Mouse (Mus musculus) Patski (cell line): ENCODE measurements at regions not wholly inside any gene's neighbourhood (a gene's known extent, or its start where the extent isn't known, plus 50 kb on each side); places are given as distances from the start of the nearest gene placed in this dataset.
"Not testable (repeated sequence)": the region's sequence is repeated elsewhere in the genome, so short reads cannot be mapped to it uniquely, and the experiment has no call there.

ENCODE experiments used
- ATAC-seq: fragments of 100-300 bp; one replicate; pipeline ENCODE4 v1.8.0; 2021
- CTCF ChIA-PET: fragments of 350-600 bp; sonication (Branson Sonifier 250); formaldehyde crosslinking; loops from one replicate; lab custom pipeline; 2022; ENCODE audit warnings: inconsistent platforms; lab: Charles Lee
- POLR2A ChIA-PET: fragments of 350-600 bp; sonication (Branson Sonifier 250); formaldehyde crosslinking; loops from one replicate; lab custom pipeline; 2022; ENCODE audit warnings: antibody characterized with exemption, inconsistent platforms; lab: Charles Lee
- DNase-seq: peaks from one replicate; pipeline ENCODE4 v3.0.0-alpha.2; 2011; ENCODE audit warnings: low read depth, low spot score
- H3K27me3 ChIP-seq: fragments of 371-371 bp; one replicate; pipeline ENCODE4 v1.5.1; 2021
- CTCF ChIP-seq: fragments of 100-300 bp; IDR thresholded peaks from one replicate; pipeline ENCODE4 v1.5.1; 2021
- in situ Hi-C: fragments of 300-500 bp; cut with MboI; formaldehyde crosslinking; loops from 3 replicates; pipeline ENCODE4 v1.11.1; 2018; ENCODE audit warnings: low pct_unique_long_range_greater_than_20kb, mixed read lengths

DNA sequence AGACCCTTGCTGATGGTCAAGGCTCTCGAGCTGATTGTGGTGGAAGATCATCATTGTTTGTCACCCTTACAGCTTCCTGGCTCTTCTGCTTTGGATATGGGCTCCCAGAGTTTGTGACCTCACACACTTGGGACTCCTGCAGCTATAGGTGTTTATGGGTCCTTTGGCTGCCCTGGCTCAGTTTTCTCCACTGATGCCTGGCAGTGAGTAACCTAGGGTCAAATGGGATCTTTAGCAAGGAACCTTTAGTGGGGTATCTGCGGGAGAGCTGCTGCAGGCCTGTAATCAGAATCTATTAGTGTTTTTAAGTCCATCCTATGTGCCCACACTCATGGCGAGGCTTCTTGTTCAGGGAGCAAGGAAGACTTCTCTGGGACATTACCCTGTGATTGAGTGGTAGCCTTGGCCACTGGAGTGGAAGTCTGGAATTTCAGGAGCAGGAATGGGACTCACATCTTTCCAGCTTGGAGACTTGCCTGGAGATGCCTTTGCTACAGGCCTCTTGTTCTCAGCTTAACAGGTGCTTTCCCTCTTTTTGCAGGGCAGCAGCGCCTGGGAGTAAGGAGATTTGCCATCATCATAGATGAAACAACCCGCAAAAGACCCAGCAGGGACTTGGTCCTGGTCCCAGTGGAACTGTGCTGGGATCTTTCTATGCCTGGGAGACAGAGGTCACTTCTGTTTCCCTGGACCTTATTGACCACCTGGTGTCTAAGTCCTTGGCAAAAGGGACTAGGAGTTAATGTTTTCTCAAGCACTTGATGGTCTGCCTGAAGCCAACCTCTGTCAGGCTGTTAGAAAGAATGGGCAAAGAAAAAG lies 442.5 kb downstream of the Adam29 start:
- TF ChIP-seq CTCF: no peak
- in situ Hi-C loops: loop anchor here (5.0 kb wide), 1 partner anchor 133 kb away; no protein-coding TSS in a partner anchor
- ATAC-seq (no peak), DNase-seq (no peak)
- H3K27me3 ChIP-seq: no peaks in the 10 kb centered on the region
- POLR2A ChIA-PET: no interaction called here
- CTCF ChIA-PET: no interaction called here

- CTCF ChIA-PET, ATAC-seq, DNase-seq, POLR2A ChIA-PET, H3K27me3 ChIP-seq: not testable (repeated sequence)
- in situ Hi-C loops: loop anchor here (5.0 kb wide), 1 partner anchor 137 kb away; no protein-coding TSS in a partner anchor
Observed at GRCm38 (mm10) chr8:55460790-55461189, 446.0 kb downstream of the Adam29 start.

DNA sequence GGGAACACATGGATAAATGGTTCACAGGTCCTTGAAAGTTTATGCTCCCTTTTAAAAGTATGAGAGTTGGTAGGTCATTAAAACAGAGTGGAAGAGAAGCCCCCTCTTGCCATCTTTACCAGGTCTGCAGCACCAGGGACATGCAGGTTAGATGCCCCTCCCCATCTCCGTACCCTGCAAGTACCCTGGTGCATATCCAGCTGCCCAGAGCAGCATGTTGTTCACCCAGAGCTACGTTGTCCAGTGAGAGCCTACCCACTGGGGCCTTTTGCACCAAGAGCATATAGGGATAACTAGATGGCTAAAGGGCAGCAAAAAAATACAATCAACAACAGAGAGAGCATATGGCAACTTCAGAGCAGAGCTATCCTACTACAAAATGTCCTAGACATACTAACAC lies 449.3 kb downstream of the Adam29 start:
- in situ Hi-C loops: no loop called here
- ChIA-PET CTCF (no interaction called here), POLR2A (no interaction called here)
- DNase-seq (no peak), ATAC-seq (no peak)
- TF ChIP-seq CTCF: no peak
- H3K27me3 ChIP-seq: no peaks in the 10 kb centered on the region
